ENCODE assay signal across 11 mouse cellular contexts in the genomic region with DNA sequence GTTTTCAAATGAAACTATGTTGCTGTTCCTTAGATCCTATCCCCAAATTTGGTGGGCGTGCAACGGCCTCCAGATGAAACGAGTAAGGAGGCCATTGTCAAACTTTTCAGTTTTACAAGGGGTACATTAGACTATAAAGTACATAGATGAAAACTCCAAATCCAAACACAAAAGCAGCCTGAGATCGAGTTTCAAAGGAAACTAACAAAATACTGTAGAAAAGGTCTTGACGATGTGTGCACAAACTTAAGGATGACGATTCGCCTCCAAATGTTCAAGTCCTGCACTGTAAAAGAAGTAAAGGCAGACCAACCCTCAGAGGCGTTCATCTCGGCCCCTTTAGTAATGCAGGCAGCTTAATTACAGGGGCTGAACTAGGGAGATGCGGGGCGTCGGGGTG. TPM values are rescaled to one million over a fixed set of nuclear protein-coding genes. Genes with fewer than 3 reads are reported as not detected.
DNase-seq lines count a peak whose midpoint lies in the region; ATAC-seq lines count a peak whose summit lies in the region.
"Had no signal": no experiment of that assay in that cellular context is flagged by ENCODE, and none has a peak within 500 bp of the region (broad histone marks: within the 10 kb centered on the region; RNA-seq: fewer than 3 reads in every experiment).

No protein-coding gene starts in this region.

- no peak overlapping the region for H3K27ac ChIP-seq in kidney, embryonic 14.5 days (ENCODE audit: low read depth, low read length)
- no peak overlapping the region for H3K27ac ChIP-seq in embryonic facial prominence, embryonic 12.5 days

- no peak overlapping the region for H3K9ac ChIP-seq in kidney, embryonic 14.5 days (ENCODE audit: low read depth, low read length)
- no peak overlapping the region for H3K9ac ChIP-seq in embryonic facial prominence, embryonic 12.5 days

- peak overlapping the region; percentile 92 for H3K4me2 ChIP-seq in kidney, embryonic 14.5 days (replicated peaks; ENCODE audit: low read depth, low read length)
- peak overlapping the region; percentile 95; the same call in 1 of the 2 replicates for H3K4me2 ChIP-seq in embryonic facial prominence, embryonic 12.5 days (replicated peaks)

- H3K9me3 ChIP-seq in kidney, embryonic 14.5 days (ENCODE audit: control insufficient read depth, low read length), result no peaks in the 10 kb centered on the region
- no peaks in the 10 kb centered on the region for H3K9me3 ChIP-seq in embryonic facial prominence, embryonic 12.5 days

- DNase-seq in embryo, embryonic 9.5 days (ENCODE audit: extremely low spot score), result peak; percentile 24
- DNase-seq in embryo, embryonic 10 days (ENCODE audit: low spot score), result no peak
- DNase-seq in kidney, adult 18-20 months, result no peak
- DNase-seq in neural tube, embryonic 10.5 days (ENCODE audit: extremely low spot score, low spot score), result peak; percentile 24
- DNase-seq in thymus, postnatal 4 days, result no peak
- DNase-seq in ovary, adult 18-20 months (ENCODE audit: low spot score), result no peak
- DNase-seq: spleen, adult 18-20 months; thymus, postnatal 14 days had no signal

- ATAC-seq in kidney, embryonic 14.5 days (ENCODE audit: low FRiP score, low TSS enrichment), result no peak
- no peak for ATAC-seq in embryonic facial prominence, embryonic 12.5 days (ENCODE audit: insufficient number of reproducible peaks, insufficient read depth, low FRiP score, low TSS enrichment)
- ATAC-seq: activated CD4-positive, CD25-positive, alpha-beta regulatory T cell, adult 4 months had no signal

- peak overlapping the region; percentile 79 for H3K4me3 ChIP-seq in kidney, embryonic 14.5 days (ENCODE audit: low read length)
- H3K4me3 ChIP-seq in embryonic facial prominence, embryonic 12.5 days, result no peak overlapping the region

- H3K27me3 ChIP-seq in kidney, embryonic 14.5 days (ENCODE audit: control insufficient read depth, insufficient read depth, low read length), result peaks cover 34% of the 10 kb centered on the region
- peaks cover 72% of the 10 kb centered on the region for H3K27me3 ChIP-seq in embryonic facial prominence, embryonic 12.5 days

- 0 out of 2 replicates have a peak, but pooled peaks cover 4% of the 10 kb centered on the region for H3K4me1 ChIP-seq in kidney, embryonic 14.5 days (ENCODE audit: control insufficient read depth, insufficient read depth, low read length)
- H3K4me1 ChIP-seq in embryonic facial prominence, embryonic 12.5 days, result peaks cover 14% of the 10 kb centered on the region

- H3K36me3 ChIP-seq in kidney, embryonic 14.5 days (ENCODE audit: control insufficient read depth, insufficient read depth, low read length), result no peaks in the 10 kb centered on the region
- H3K36me3 ChIP-seq in embryonic facial prominence, embryonic 12.5 days, result no peaks in the 10 kb centered on the region

- 4% methylated on average over 12 of the region's 12 CpGs for WGBS in kidney, embryonic 14.5 days
- WGBS in embryonic facial prominence, embryonic 12.5 days, result 4% methylated on average over 12 of the region's 12 CpGs

RNA-seq across cellular contexts. Expression of a gene that starts 34.8 kb away (rescaled TPM):
- 12.2 and 16.4 TPM in 2 replicates for polyA plus RNA-seq in kidney, embryonic 14.5 days (2014; fragmentation: Nextera tagmentation; extraction: Ambion mirVana)
- polyA plus RNA-seq in embryonic facial prominence, embryonic 12.5 days (2016; fragmentation: Nextera tagmentation; extraction: Ambion mirVana), result 23.9 and 25.8 TPM in 2 replicates
- polyA plus RNA-seq: activated CD4-positive, CD25-positive, alpha-beta regulatory T cell, adult 4 months had no signal

Comparison
In these comparisons a context has a peak if more than half of its experiments do, and no peak if none do; other contexts are left out.
1. DNase-seq: peak in embryo, embryonic 9.5 days (single experiment) and neural tube, embryonic 10.5 days (single experiment); none in embryo, embryonic 10 days (single experiment), kidney, adult 18-20 months (single experiment), thymus, postnatal 4 days (single experiment) and ovary, adult 18-20 months (single experiment).